Mouse (Mus musculus): ENCODE results near the gene Trim38.

DNA sequence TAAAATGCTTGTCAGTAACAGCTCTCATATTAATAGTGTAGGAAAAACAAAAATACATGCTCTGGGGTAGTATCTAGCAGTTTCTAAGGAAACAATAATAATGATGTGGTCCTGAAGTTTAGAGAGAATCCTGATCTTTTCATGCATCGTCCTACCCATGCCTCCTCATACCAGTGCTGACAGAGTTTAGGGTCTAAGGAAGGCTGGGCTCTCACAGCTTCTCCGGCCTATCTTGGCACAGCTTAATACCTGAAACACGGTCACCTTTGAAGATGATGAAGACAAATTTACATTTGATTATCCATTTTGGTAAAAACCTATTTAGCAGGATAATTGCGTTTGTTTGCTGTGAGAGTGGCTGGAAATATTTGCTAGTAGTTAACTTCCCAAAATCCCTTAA, 25.8 kb upstream of the Trim38 start:
- no peak for TF ChIP-seq CTCF (conservative IDR thresholded peaks at IDR 0.05; ENCODE audit: insufficient read depth, insufficient read length, low read depth, low read length)
- no peak for TF ChIP-seq POLR2A (IDR thresholded peaks at IDR 0.05; ENCODE audit: low read depth, low read length)

Measured in kidney, adult 2 months (tissue).